Mouse (Mus musculus): ENCODE measurements around the gene Znrf3.

Gene Znrf3

GRCm38 (mm10) chr11:5244749-5245130 is 199.9 kb downstream of the Znrf3 start:
- intact Hi-C loops (cut with DNase I) = no loop called here

GRCm38 (mm10) chr11:5243812-5244748 is 200.6 kb downstream of the Znrf3 start:
- intact Hi-C loops (cut with DNase I) = no loop called here

- intact Hi-C loops (cut with DNase I) = no loop called here
Measured at GRCm38 (mm10) chr11:5243208-5243607, 201.4 kb downstream of the Znrf3 start.

- intact Hi-C loops (cut with DNase I) = no loop called here
Measured at GRCm38 (mm10) chr11:5242158-5242557, 202.5 kb downstream of the Znrf3 start.

GRCm38 (mm10) chr11:5239706-5240690 is 204.6 kb downstream of the Znrf3 start:
- intact Hi-C loops (cut with DNase I) = no loop called here
